ENCODE assay signal across 1 mouse cellular context in the genomic region with DNA sequence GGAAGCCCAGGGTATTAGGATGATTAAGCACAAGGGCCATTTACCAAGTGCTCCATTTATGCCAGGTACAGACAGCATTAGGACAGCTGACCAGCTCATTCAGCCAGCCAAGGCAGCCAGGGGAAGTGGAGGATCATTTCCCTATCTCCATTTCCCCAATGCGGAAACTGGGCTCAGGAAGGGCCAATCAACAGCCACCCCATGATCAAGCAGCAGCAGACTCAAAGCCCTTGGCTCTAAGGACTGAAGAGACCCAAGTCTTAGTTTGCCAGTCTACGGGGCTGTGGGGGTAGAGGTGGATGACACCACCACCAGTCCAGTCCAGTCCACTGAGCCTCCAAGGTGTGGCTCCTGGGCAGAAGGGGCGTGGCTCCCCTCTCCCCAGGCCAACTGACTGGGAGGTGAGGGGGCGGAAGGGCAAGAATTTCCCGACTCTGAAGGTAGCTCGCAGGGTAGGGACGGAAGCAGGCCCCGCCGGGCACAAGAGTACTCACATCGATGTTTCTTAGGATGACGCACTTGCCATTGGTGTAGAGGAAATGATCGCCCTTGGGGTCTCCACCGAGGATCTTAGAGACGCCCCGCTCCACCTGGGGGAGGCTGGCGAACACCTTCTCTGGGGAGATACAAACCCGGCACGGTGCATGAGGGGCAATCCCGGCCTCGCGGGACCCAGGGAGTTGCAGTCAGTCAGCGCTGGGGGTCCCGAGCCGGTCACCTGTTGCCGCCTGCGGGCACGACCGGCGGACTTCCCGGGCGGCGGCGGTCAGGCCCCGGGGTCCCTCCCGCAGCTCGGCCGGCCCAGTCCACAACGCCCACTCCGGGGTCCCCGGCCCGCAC.
TF ChIP-seq lines count a peak whose summit lies in the region.

No protein-coding gene starts in this region.

TF ChIP-seq in ES-E14, 5 proteins besides CTCF, POLR2A, EP300 and RAD21 (continued from another document):
- TF ChIP-seq ZNF384 (IDR thresholded peaks at IDR 0.05; ENCODE audit: low read depth, low read length) (no peak), ZC3H11A (IDR thresholded peaks at IDR 0.05; ENCODE audit: borderline replicate concordance, low read depth, low read length) (no peak), CHD2 (IDR thresholded peaks at IDR 0.05; ENCODE audit: low read depth, low read length) (no peak), HCFC1 (IDR thresholded peaks at IDR 0.05; ENCODE audit: borderline replicate concordance, insufficient read depth, low read length) (no peak)
